Mouse (Mus musculus) CH12.LX (cell line): ENCODE results near the gene Ppp6r1.

Source experiments
- CTCF ChIP-seq, 2 experiments: IDR thresholded peaks in 1 of 2; conservative IDR thresholded peaks in 1 of 2; 2 replicates each; pipeline ENCODE4 v1.5.1; 2011 to 2012; ENCODE audit warnings: low read depth in 2 of 2, low read length in 2 of 2, improper control_type of control experiment in 1 of 2, inconsistent platforms in 1 of 2, mild to moderate bottlenecking in 1 of 2, moderate library complexity in 1 of 2
- POLR2A ChIP-seq: IDR thresholded peaks from 2 replicates; pipeline ENCODE4 v1.6.1; 2011; ENCODE audit warnings: low read depth, mild to moderate bottlenecking, improper control_type of control experiment, low read length
- USF1 ChIP-seq: IDR thresholded peaks from 2 replicates; pipeline ENCODE4 v1.6.1; 2014; ENCODE audit warnings: low read depth, mild to moderate bottlenecking, inconsistent platforms, low read length, improper control_type of control experiment

DNA sequence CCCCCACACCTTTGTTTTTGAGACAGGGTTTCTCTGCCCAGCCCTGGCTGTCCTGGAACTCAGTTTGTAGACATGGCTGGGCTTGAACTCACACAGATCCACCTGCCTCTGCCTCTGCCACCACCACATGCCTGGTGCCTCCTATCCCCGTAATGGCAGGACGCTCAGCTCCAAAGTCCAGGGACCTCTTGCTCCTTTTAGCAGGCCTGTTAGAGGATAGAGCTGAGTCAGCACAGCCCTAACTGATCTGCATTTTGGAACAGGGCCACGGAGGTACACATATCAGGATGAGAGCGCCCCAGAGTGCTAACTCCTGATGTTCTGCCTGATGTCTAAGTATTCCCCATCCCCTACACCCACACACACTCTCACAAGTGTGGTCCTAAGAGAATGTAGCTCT lies 27.8 kb downstream of the Ppp6r1 start, which contains the start of gene Tmem86b:
- no peak for TF ChIP-seq POLR2A
- TF ChIP-seq CTCF (conservative IDR thresholded peaks at IDR 0.05 in 1 of 2, IDR thresholded peaks at IDR 0.05 in 1 of 2; ENCODE audit: low read depth in 2 of 2, low read length in 2 of 2), result no peak
- no peak for TF ChIP-seq USF1
